Mouse (Mus musculus) olfactory bulb, adult 2 months (tissue): Measurements from ENCODE around the gene Iqcf1. TPM values are rescaled to one million over a fixed set of nuclear protein-coding genes. Genes with fewer than 3 reads are reported as not detected.
A peak's percentile ranks its signal among the peaks of the same experiment; 100 is the strongest.

Experiments
- H3K27ac ChIP-seq: fragments of 200-500 bp; 2 replicates; pipeline ENCODE4 v1.5.1; 2012; ENCODE audit warnings: low read depth, low read length; ENCODE audit not compliant: insufficient read depth
- H3K4me1 ChIP-seq: fragments of 200-500 bp; 2 replicates; pipeline ENCODE4 v1.6.1; 2012; ENCODE audit warnings: low read length; ENCODE audit not compliant: control insufficient read depth, insufficient read depth
- H3K4me3 ChIP-seq: fragments of 200-500 bp; 2 replicates; pipeline ENCODE4 v1.5.1; 2012; ENCODE audit warnings: mild to moderate bottlenecking, low read depth, low read length, moderate library complexity; ENCODE audit not compliant: insufficient read depth
- CTCF ChIP-seq: fragments of 200-500 bp; IDR thresholded peaks from 2 replicates; pipeline ENCODE4 v1.5.1; 2012; ENCODE audit warnings: low read depth, mild to moderate bottlenecking, low read length, moderate library complexity; ENCODE audit not compliant: insufficient read depth
- POLR2A ChIP-seq: fragments of 200-500 bp; IDR thresholded peaks from 2 replicates; pipeline ENCODE4 v1.6.1; 2012; ENCODE audit warnings: mild to moderate bottlenecking, low read depth, low read length, moderate library complexity; ENCODE audit not compliant: insufficient read depth
- WGBS: fragments of 180-500 bp; shearing (Covaris S2); methylation state at CpG from one replicate; pipeline ENCODE4 v1.1.7; 2018; 5-methylcytosine and 5-hydroxymethylcytosine counted together
- polyA plus RNA-seq: library from polyadenylated mRNA; stranded (reverse); fragments of >200 nt; gene quantifications from 2 replicates; pipeline ENCODE4 v1.2.4, GENCODE M21; 2012; ENCODE audit warnings: low replicate concordance; ENCODE audit not compliant: missing spikeins, insufficient read depth, insufficient read length

Gene Iqcf1
- not detected in 2 replicates for polyA plus RNA-seq

GRCm38 (mm10) chr9:106499667-106500066 is at the start of gene Iqcf1:
Iqcf1 (plus strand) TSS chr9:106499967.
- TF ChIP-seq POLR2A (no peak), CTCF (no peak)
- Histone ChIP-seq H3K4me3 (no peak within 1 kb of the TSS), H3K4me1 (no peaks in the 10 kb centered on the region), H3K27ac (no peak within 1 kb of the TSS)
- WGBS, result 91% methylated on average over 6 of the region's 6 CpGs

- TF ChIP-seq POLR2A (no peak), CTCF (no peak)
- Histone ChIP-seq H3K27ac (no peak overlapping the region), H3K4me1 (peaks cover 36% of the 10 kb centered on the region), H3K4me3 (no peak overlapping the region)
- WGBS, result 50% methylated on average over 9 of the region's 9 CpGs
Measured at GRCm38 (mm10) chr9:106450661-106451060, 49.1 kb upstream of the Iqcf1 start.

- TF ChIP-seq CTCF, result no peak
- no peak for TF ChIP-seq POLR2A
- peaks cover 35% of the 10 kb centered on the region for H3K4me1 ChIP-seq
- H3K4me3 ChIP-seq, result no peak overlapping the region
- 81% methylated on average over 11 of the region's 11 CpGs for WGBS
- H3K27ac ChIP-seq, result no peak overlapping the region
Measured at GRCm38 (mm10) chr9:106451298-106451697, 48.5 kb upstream of the Iqcf1 start.

- Histone ChIP-seq H3K27ac (no peak overlapping the region), H3K4me3 (no peak overlapping the region), H3K4me1 (peaks cover 41% of the 10 kb centered on the region)
- TF ChIP-seq POLR2A, result no peak
- no peak for TF ChIP-seq CTCF
- 55% methylated on average over 2 of the region's 2 CpGs for WGBS
Measured at GRCm38 (mm10) chr9:106451899-106452298, 47.9 kb upstream of the Iqcf1 start.

GRCm38 (mm10) chr9:106452351-106452750 is 47.4 kb upstream of the Iqcf1 start:
- 54% methylated on average over 6 of the region's 6 CpGs for WGBS
- Histone ChIP-seq H3K4me3 (no peak overlapping the region), H3K4me1 (peaks cover 43% of the 10 kb centered on the region), H3K27ac (no peak overlapping the region)
- no peak for TF ChIP-seq CTCF
- no peak for TF ChIP-seq POLR2A

- H3K4me1 ChIP-seq, result peaks cover 41% of the 10 kb centered on the region
- 8% methylated on average over 7 of the region's 7 CpGs for WGBS
- H3K4me3 ChIP-seq, result no peak overlapping the region
- TF ChIP-seq CTCF, result no peak
- TF ChIP-seq POLR2A, result no peak
- no peak overlapping the region for H3K27ac ChIP-seq
Measured at GRCm38 (mm10) chr9:106452821-106453220, 46.9 kb upstream of the Iqcf1 start.

- Histone ChIP-seq H3K27ac (no peak within 1 kb of the TSS; the same call in 1 of the 2 replicates), H3K4me3 (peak within 1 kb of the TSS; percentile 57), H3K4me1 (peaks cover 40% of the 10 kb centered on the region)
- no peak for TF ChIP-seq POLR2A
- TF ChIP-seq CTCF, result no peak
- under 1% methylated on average over 51 of the region's 74 CpGs for WGBS
Measured at GRCm38 (mm10) chr9:106453271-106454070, 46.3 kb upstream of the Iqcf1 start, which contains the start of gene Pcbp4. Pcbp4 (plus strand) TSS chr9:106453291.

GRCm38 (mm10) chr9:106454071-106454761 is 45.6 kb upstream of the Iqcf1 start:
- H3K27ac ChIP-seq, result no peak overlapping the region; the same call in 1 of the 2 replicates
- no peak for TF ChIP-seq POLR2A
- TF ChIP-seq CTCF, result no peak
- WGBS, result 9% methylated on average over 19 of the region's 20 CpGs
- H3K4me3 ChIP-seq, result peak overlapping the region; percentile 57
- H3K4me1 ChIP-seq, result peaks cover 37% of the 10 kb centered on the region
